Mouse (Mus musculus): ENCODE data around the gene Mfsd6l.

DNA sequence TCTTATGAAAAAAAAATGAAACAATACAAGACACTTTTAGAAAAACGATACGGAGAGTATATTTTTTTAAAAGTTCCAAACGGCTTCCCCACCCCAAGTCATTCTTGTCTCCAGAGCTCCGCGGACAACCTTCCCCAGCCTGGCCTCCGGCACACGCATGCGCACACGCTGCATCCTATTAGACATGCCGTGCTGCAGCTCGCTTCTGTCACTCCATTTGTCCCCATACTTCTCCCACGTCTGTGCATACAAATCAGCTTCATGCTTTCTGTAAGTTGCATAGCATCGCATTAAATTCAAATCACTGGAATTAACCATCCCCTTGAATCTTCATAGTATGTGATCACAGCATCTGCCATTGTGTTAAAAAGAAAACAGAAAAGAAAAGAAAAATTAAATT lies 27.2 kb downstream of the Mfsd6l start:
- TF ChIP-seq POLR2A (IDR thresholded peaks at IDR 0.05; ENCODE audit: low read depth, low read length) = no peak
- TF ChIP-seq CTCF (IDR thresholded peaks at IDR 0.05; ENCODE audit: borderline replicate concordance, insufficient read depth, low read length) = no peak
